Mouse (Mus musculus): Measurements from ENCODE around the gene Atp2a1. TPM values are rescaled to one million over a fixed set of nuclear protein-coding genes. Genes with fewer than 3 reads are reported as not detected.

Atp2a1 gene
- polyA plus RNA-seq, 1 experiment from 2014 or later = 0.30 TPM

DNA sequence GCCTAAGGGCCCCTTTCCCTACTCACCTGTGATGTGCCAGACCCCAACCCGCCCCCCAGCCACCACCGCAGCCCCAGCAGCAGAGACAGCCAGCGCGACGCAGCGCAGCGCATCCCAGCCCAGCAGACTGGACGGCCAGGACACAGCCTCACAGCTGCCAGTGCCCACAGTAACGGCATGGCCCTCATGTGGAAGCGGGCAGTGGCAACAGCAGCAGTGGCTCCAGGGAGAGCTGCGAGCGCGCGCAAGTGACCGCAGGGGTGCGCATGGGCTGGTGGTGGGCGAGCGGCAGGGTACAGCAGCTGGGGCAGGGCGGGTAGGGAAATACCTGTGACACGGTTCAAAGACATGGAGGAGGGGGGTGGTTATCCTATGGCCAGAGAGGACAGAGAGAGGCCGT lies 16.7 kb downstream of the Atp2a1 start:
- H3K27me3 ChIP-seq (replicated peaks; ENCODE audit: control insufficient read depth, insufficient read depth, low read length) = no peaks in the 10 kb centered on the region
- WGBS = 91% methylated on average over 21 of the region's 21 CpGs
- no peak for ATAC-seq
- no peak overlapping the region for H3K9ac ChIP-seq (replicated peaks; ENCODE audit: low read depth, low read length)
- H3K4me1 ChIP-seq (replicated peaks; ENCODE audit: control insufficient read depth, insufficient read depth, low read length) = no peaks in the 10 kb centered on the region
- no peak overlapping the region for H3K4me3 ChIP-seq (replicated peaks; ENCODE audit: low read length)
- H3K27ac ChIP-seq (ENCODE audit: low read length) = no peak overlapping the region
- H3K36me3 ChIP-seq (ENCODE audit: control insufficient read depth, insufficient read depth) = peaks cover 12% of the 10 kb centered on the region
- no peaks in the 10 kb centered on the region for H3K9me3 ChIP-seq (ENCODE audit: control insufficient read depth, low read length)
- no peak overlapping the region for H3K4me2 ChIP-seq (ENCODE audit: low read length)

GRCm38 (mm10) chr7:126445104-126445815 lies 17.6 kb downstream of the Atp2a1 start:
- no peak for ATAC-seq
- no peak overlapping the region for H3K4me2 ChIP-seq (ENCODE audit: low read length)
- no peak overlapping the region for H3K9ac ChIP-seq (replicated peaks; ENCODE audit: low read depth, low read length)
- H3K9me3 ChIP-seq (ENCODE audit: control insufficient read depth, low read length) = no peaks in the 10 kb centered on the region
- H3K36me3 ChIP-seq (ENCODE audit: control insufficient read depth, insufficient read depth) = peaks cover 12% of the 10 kb centered on the region
- H3K4me3 ChIP-seq (replicated peaks; ENCODE audit: low read length) = no peak overlapping the region
- H3K27ac ChIP-seq (ENCODE audit: low read length) = no peak overlapping the region
- no peaks in the 10 kb centered on the region for H3K27me3 ChIP-seq (replicated peaks; ENCODE audit: control insufficient read depth, insufficient read depth, low read length)
- 95% methylated on average over 15 of the region's 15 CpGs for WGBS
- no peaks in the 10 kb centered on the region for H3K4me1 ChIP-seq (replicated peaks; ENCODE audit: control insufficient read depth, insufficient read depth, low read length)

DNA sequence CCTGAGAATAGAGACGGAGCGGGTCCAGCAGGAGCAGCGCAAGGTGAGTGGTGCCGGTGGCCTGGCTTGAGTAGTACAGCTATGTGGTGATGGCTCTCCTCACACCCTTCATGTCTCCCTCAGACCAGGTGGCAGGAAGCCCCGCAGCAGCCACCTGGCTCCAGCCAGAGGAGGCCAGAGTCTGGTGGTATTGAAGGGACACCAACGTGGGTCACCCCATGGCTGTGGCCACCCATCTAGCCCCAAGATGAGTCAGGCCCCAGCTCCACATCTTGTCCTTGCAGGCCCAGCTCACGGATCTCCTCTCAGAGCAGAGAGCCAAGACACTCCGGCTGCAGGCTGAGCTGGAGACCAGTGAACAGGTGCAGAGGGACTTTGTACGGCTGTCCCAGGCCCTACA lies 18.4 kb downstream of the Atp2a1 start:
- no peaks in the 10 kb centered on the region for H3K27me3 ChIP-seq (replicated peaks; ENCODE audit: control insufficient read depth, insufficient read depth, low read length)
- H3K4me3 ChIP-seq (replicated peaks; ENCODE audit: low read length) = no peak overlapping the region
- H3K27ac ChIP-seq (ENCODE audit: low read length) = no peak overlapping the region
- no peak overlapping the region for H3K4me2 ChIP-seq (ENCODE audit: low read length)
- H3K9ac ChIP-seq (replicated peaks; ENCODE audit: low read depth, low read length) = no peak overlapping the region
- peaks cover 12% of the 10 kb centered on the region for H3K36me3 ChIP-seq (ENCODE audit: control insufficient read depth, insufficient read depth)
- H3K4me1 ChIP-seq (replicated peaks; ENCODE audit: control insufficient read depth, insufficient read depth, low read length) = no peaks in the 10 kb centered on the region
- WGBS = 93% methylated on average over 9 of the region's 9 CpGs
- no peaks in the 10 kb centered on the region for H3K9me3 ChIP-seq (ENCODE audit: control insufficient read depth, low read length)
- no peak for ATAC-seq

DNA sequence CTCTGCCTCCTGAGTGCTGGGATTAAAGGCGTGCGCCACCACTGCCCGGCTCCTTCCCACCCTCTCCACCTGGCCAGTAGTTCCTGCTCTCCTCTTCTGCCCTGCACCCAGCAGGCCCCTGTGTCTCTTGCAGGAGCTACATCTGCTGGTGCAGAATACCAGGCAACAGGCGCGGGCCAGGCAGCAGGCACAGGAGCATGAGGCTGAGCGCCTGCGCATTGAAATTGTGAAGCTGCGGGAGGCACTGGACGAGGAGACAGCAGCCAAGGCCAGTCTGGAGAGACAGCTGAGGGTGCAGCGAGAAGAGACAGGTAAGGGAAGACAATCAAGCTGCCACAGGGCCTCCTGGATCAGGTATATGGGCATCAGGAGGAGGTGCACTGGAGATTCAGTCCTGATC lies 18.9 kb downstream of the Atp2a1 start:
- Histone ChIP-seq H3K9ac (replicated peaks; ENCODE audit: low read depth, low read length) (no peak overlapping the region), H3K36me3 (ENCODE audit: control insufficient read depth, insufficient read depth) (peaks cover 12% of the 10 kb centered on the region), H3K9me3 (ENCODE audit: control insufficient read depth, low read length) (no peaks in the 10 kb centered on the region), H3K4me1 (replicated peaks; ENCODE audit: control insufficient read depth, insufficient read depth, low read length) (no peaks in the 10 kb centered on the region), H3K27me3 (replicated peaks; ENCODE audit: control insufficient read depth, insufficient read depth, low read length) (no peaks in the 10 kb centered on the region), H3K4me3 (replicated peaks; ENCODE audit: low read length) (no peak overlapping the region), H3K27ac (ENCODE audit: low read length) (no peak overlapping the region), H3K4me2 (ENCODE audit: low read length) (no peak overlapping the region)
- 93% methylated on average over 10 of the region's 10 CpGs for WGBS
- ATAC-seq = no peak

- H3K4me1 ChIP-seq (replicated peaks; ENCODE audit: control insufficient read depth, insufficient read depth, low read length) = no peaks in the 10 kb centered on the region
- no peaks in the 10 kb centered on the region for H3K9me3 ChIP-seq (ENCODE audit: control insufficient read depth, low read length)
- peaks cover 9% of the 10 kb centered on the region; the same call in 1 of the 2 replicates for H3K36me3 ChIP-seq (ENCODE audit: control insufficient read depth, insufficient read depth)
- WGBS = 78% methylated on average over 8 of the region's 9 CpGs
- no peak for ATAC-seq
- H3K9ac ChIP-seq (replicated peaks; ENCODE audit: low read depth, low read length) = no peak overlapping the region
- H3K4me2 ChIP-seq (ENCODE audit: low read length) = no peak overlapping the region
- no peaks in the 10 kb centered on the region for H3K27me3 ChIP-seq (replicated peaks; ENCODE audit: control insufficient read depth, insufficient read depth, low read length)
- no peak overlapping the region for H3K4me3 ChIP-seq (replicated peaks; ENCODE audit: low read length)
- no peak overlapping the region for H3K27ac ChIP-seq (ENCODE audit: low read length)
Observed at GRCm38 (mm10) chr7:126440134-126440533, 22.8 kb downstream of the Atp2a1 start.

GRCm38 (mm10) chr7:126436851-126437250 lies 26.1 kb downstream of the Atp2a1 start:
- no peak overlapping the region for H3K27ac ChIP-seq (ENCODE audit: low read length)
- no peak overlapping the region for H3K9ac ChIP-seq (replicated peaks; ENCODE audit: low read depth, low read length)
- no peaks in the 10 kb centered on the region for H3K27me3 ChIP-seq (replicated peaks; ENCODE audit: control insufficient read depth, insufficient read depth, low read length)
- H3K4me1 ChIP-seq (replicated peaks; ENCODE audit: control insufficient read depth, insufficient read depth, low read length) = no peaks in the 10 kb centered on the region
- no peak overlapping the region for H3K4me2 ChIP-seq (ENCODE audit: low read length)
- H3K36me3 ChIP-seq (ENCODE audit: control insufficient read depth, insufficient read depth) = peaks cover 2% of the 10 kb centered on the region; the same call in 1 of the 2 replicates
- no peak overlapping the region for H3K4me3 ChIP-seq (replicated peaks; ENCODE audit: low read length)
- H3K9me3 ChIP-seq (ENCODE audit: control insufficient read depth, low read length) = no peaks in the 10 kb centered on the region
- WGBS = 24% methylated on average over 8 of the region's 8 CpGs
- no peak for ATAC-seq

- H3K36me3 ChIP-seq (ENCODE audit: control insufficient read depth, insufficient read depth) = no peaks in the 10 kb centered on the region
- H3K4me2 ChIP-seq (ENCODE audit: low read length) = no peak overlapping the region
- WGBS = 81% methylated on average over 3 of the region's 3 CpGs
- H3K9ac ChIP-seq (replicated peaks; ENCODE audit: low read depth, low read length) = no peak overlapping the region
- H3K4me3 ChIP-seq (replicated peaks; ENCODE audit: low read length) = no peak overlapping the region
- no peaks in the 10 kb centered on the region for H3K9me3 ChIP-seq (ENCODE audit: control insufficient read depth, low read length)
- ATAC-seq = no peak
- no peak overlapping the region for H3K27ac ChIP-seq (ENCODE audit: low read length)
- no peaks in the 10 kb centered on the region for H3K27me3 ChIP-seq (replicated peaks; ENCODE audit: control insufficient read depth, insufficient read depth, low read length)
- no peaks in the 10 kb centered on the region for H3K4me1 ChIP-seq (replicated peaks; ENCODE audit: control insufficient read depth, insufficient read depth, low read length)
Observed at GRCm38 (mm10) chr7:126435801-126436200, 27.1 kb downstream of the Atp2a1 start.

GRCm38 (mm10) chr7:126434726-126435125 lies 28.2 kb downstream of the Atp2a1 start:
- Histone ChIP-seq H3K9me3 (ENCODE audit: control insufficient read depth, low read length) (no peaks in the 10 kb centered on the region), H3K4me1 (replicated peaks; ENCODE audit: control insufficient read depth, insufficient read depth, low read length) (peaks cover 3% of the 10 kb centered on the region), H3K4me2 (ENCODE audit: low read length) (no peak overlapping the region), H3K27me3 (replicated peaks; ENCODE audit: control insufficient read depth, insufficient read depth, low read length) (no peaks in the 10 kb centered on the region), H3K9ac (replicated peaks; ENCODE audit: low read depth, low read length) (no peak overlapping the region), H3K36me3 (ENCODE audit: control insufficient read depth, insufficient read depth) (no peaks in the 10 kb centered on the region), H3K27ac (ENCODE audit: low read length) (no peak overlapping the region), H3K4me3 (replicated peaks; ENCODE audit: low read length) (no peak overlapping the region)
- ATAC-seq = no peak
- WGBS = 86% methylated on average over 7 of the region's 7 CpGs

- no peak overlapping the region for H3K4me2 ChIP-seq (ENCODE audit: low read length)
- H3K9me3 ChIP-seq (ENCODE audit: control insufficient read depth, low read length) = no peaks in the 10 kb centered on the region
- H3K4me3 ChIP-seq (replicated peaks; ENCODE audit: low read length) = no peak overlapping the region
- no peaks in the 10 kb centered on the region for H3K27me3 ChIP-seq (replicated peaks; ENCODE audit: control insufficient read depth, insufficient read depth, low read length)
- no peaks in the 10 kb centered on the region for H3K36me3 ChIP-seq (ENCODE audit: control insufficient read depth, insufficient read depth)
- H3K4me1 ChIP-seq (replicated peaks; ENCODE audit: control insufficient read depth, insufficient read depth, low read length) = peaks cover 16% of the 10 kb centered on the region
- no peak for ATAC-seq
- no peak overlapping the region for H3K27ac ChIP-seq (ENCODE audit: low read length)
- H3K9ac ChIP-seq (replicated peaks; ENCODE audit: low read depth, low read length) = no peak overlapping the region; the same call in 1 of the 2 replicates
Observed at GRCm38 (mm10) chr7:126430167-126430566, 32.7 kb downstream of the Atp2a1 start.

- H3K27me3 ChIP-seq (replicated peaks; ENCODE audit: control insufficient read depth, insufficient read depth, low read length) = no peaks in the 10 kb centered on the region
- H3K27ac ChIP-seq (ENCODE audit: low read length) = no peak overlapping the region
- peak overlapping the region; percentile 83 for H3K4me3 ChIP-seq (replicated peaks; ENCODE audit: low read length)
- peaks cover 16% of the 10 kb centered on the region for H3K4me1 ChIP-seq (replicated peaks; ENCODE audit: control insufficient read depth, insufficient read depth, low read length)
- WGBS = 22% methylated on average over 15 of the region's 15 CpGs
- ATAC-seq = 0 out of 2 replicates have a peak, but pooled peaks have one; percentile 3
- H3K9ac ChIP-seq (replicated peaks; ENCODE audit: low read depth, low read length) = peak overlapping the region; percentile 85
- H3K9me3 ChIP-seq (ENCODE audit: control insufficient read depth, low read length) = no peaks in the 10 kb centered on the region
- H3K36me3 ChIP-seq (ENCODE audit: control insufficient read depth, insufficient read depth) = no peaks in the 10 kb centered on the region
- peak overlapping the region; percentile 74 for H3K4me2 ChIP-seq (ENCODE audit: low read length)
Observed at GRCm38 (mm10) chr7:126429503-126429898, 33.4 kb downstream of the Atp2a1 start.
